Mouse (Mus musculus) ES-E14 (cell line): Measurements from ENCODE around the gene N4bp1.

Experiments
- CHD2 ChIP-seq: IDR thresholded peaks from 2 replicates; pipeline ENCODE4 v1.6.1; 2014; ENCODE audit warnings: mild to moderate bottlenecking, low read depth, low read length, inconsistent platforms
- HCFC1 ChIP-seq: IDR thresholded peaks from 2 replicates; pipeline ENCODE4 v1.6.1; 2012; ENCODE audit warnings: low read length, inconsistent platforms, borderline replicate concordance; ENCODE audit not compliant: insufficient read depth
- MAFK ChIP-seq: IDR thresholded peaks from 2 replicates; pipeline ENCODE4 v1.6.1; 2014; ENCODE audit warnings: mild to moderate bottlenecking, low read depth, low read length, inconsistent platforms; ENCODE audit not compliant: insufficient read depth

DNA sequence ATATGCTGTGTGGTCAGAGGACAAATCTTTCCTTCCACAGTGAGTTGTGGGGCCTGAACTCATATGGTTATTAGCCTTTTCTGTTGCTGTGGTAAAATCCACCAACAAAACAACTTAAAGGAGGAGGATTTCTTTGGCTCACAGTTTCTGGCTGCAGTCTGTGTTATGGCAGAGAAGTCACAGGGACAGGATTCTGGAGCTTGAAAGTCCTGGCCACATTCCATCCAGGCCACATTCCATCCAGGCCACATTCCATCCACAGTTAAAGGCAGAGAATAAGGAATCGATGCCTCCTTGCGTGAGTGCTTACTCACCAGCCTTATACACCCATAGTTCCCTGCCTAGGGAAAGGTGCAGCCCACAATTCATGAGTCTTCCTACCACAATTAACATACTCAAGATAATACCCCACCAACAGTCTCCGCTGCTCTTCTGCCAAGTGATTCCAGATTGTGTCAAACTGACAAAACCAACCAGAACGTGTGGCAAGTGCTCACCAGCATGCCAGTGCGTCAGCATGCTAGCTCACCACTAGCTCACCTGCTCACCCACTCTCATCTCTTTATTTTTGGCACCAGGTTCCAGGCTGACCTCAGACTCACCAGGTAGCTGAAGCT is 38.3 kb upstream of the N4bp1 start:
- TF ChIP-seq CHD2 (no peak), HCFC1 (no peak), MAFK (no peak)
